Comparison of ENCODE assay signal across 14 mouse cellular contexts in genomic region chr10:18894259-18895166, GRCm38 (mm10). TPM values are rescaled to one million over a fixed set of nuclear protein-coding genes. Genes with fewer than 3 reads are reported as not detected.
DNase-seq lines count a peak whose midpoint lies in the region; ATAC-seq lines count a peak whose summit lies in the region.
"Had no signal": no experiment of that assay in that cellular context is flagged by ENCODE, and none has a peak within 500 bp of the region (broad histone marks: within the 10 kb centered on the region; RNA-seq: fewer than 3 reads in every experiment).

No protein-coding gene starts in this region.

- H3K9ac ChIP-seq in forebrain, embryonic 14.5 days (ENCODE audit: low read length), result no peak overlapping the region
- no peak overlapping the region for H3K9ac ChIP-seq in midbrain, embryonic 14.5 days (replicated peaks; ENCODE audit: low read length)
- H3K9ac ChIP-seq: embryonic facial prominence, embryonic 12.5 days; hindbrain, embryonic 12.5 days; limb, embryonic 13.5 days; stomach, embryonic 15.5 days had no signal

- peak; percentile 34 for DNase-seq in forebrain, embryonic 14.5 days (ENCODE audit: low spot score)
- no peak for DNase-seq in forebrain, embryonic 10.5 days (ENCODE audit: extremely low spot score, low spot score)
- DNase-seq in midbrain, embryonic 14.5 days, result peak; percentile 40
- DNase-seq in midbrain, embryonic 10.5 days (ENCODE audit: low spot score), result no peak
- DNase-seq in adrenal gland, postnatal 10 days, result peak; percentile 37
- DNase-seq in naive thymus-derived CD4-positive, alpha-beta T cell, adult 2 months (ENCODE audit: low read depth), result peak; percentile 44
- DNase-seq in spleen, postnatal 4 days (ENCODE audit: low spot score in 2 of 2), result no peak
- no peak for DNase-seq in heart, postnatal 10 days
- DNase-seq: gastrocnemius, postnatal 36 days had no signal

- peak; percentile 58; the same call in 1 of the 2 replicates for ATAC-seq in forebrain, embryonic 14.5 days
- ATAC-seq in midbrain, embryonic 14.5 days (ENCODE audit: low FRiP score, low TSS enrichment), result peak; percentile 53; the same call in 1 of the 2 replicates

- no peaks in the 10 kb centered on the region for H3K9me3 ChIP-seq in forebrain, embryonic 14.5 days (replicated peaks; ENCODE audit: control insufficient read depth, low read length)
- no peaks in the 10 kb centered on the region for H3K9me3 ChIP-seq in forebrain, embryonic 10.5 days
- H3K9me3 ChIP-seq in midbrain, embryonic 14.5 days (ENCODE audit: control insufficient read depth, low read length), result no peaks in the 10 kb centered on the region
- no peaks in the 10 kb centered on the region for H3K9me3 ChIP-seq in midbrain, embryonic 10.5 days (replicated peaks)
- H3K9me3 ChIP-seq: embryonic facial prominence, embryonic 12.5 days; hindbrain, embryonic 12.5 days; limb, embryonic 13.5 days; megakaryocyte, embryonic 14.5 days; stomach, embryonic 15.5 days had no signal

- intact Hi-C loops in heart, postnatal 10 days (cut with DNase I), result no loop called here

- no peaks in the 10 kb centered on the region for H3K36me3 ChIP-seq in forebrain, embryonic 14.5 days (ENCODE audit: control insufficient read depth, insufficient read depth, low read length)
- no peaks in the 10 kb centered on the region for H3K36me3 ChIP-seq in forebrain, embryonic 10.5 days (replicated peaks)
- H3K36me3 ChIP-seq in midbrain, embryonic 14.5 days (ENCODE audit: control insufficient read depth, insufficient read depth, low read length), result no peaks in the 10 kb centered on the region
- H3K36me3 ChIP-seq in midbrain, embryonic 10.5 days, result no peaks in the 10 kb centered on the region
- H3K36me3 ChIP-seq: embryonic facial prominence, embryonic 12.5 days; hindbrain, embryonic 12.5 days; limb, embryonic 13.5 days; stomach, embryonic 15.5 days had no signal

- no peak overlapping the region for H3K27ac ChIP-seq in forebrain, embryonic 14.5 days (ENCODE audit: low read depth, low read length)
- H3K27ac ChIP-seq in forebrain, embryonic 10.5 days, result no peak overlapping the region
- no peak overlapping the region for H3K27ac ChIP-seq in midbrain, embryonic 14.5 days (replicated peaks; ENCODE audit: low read depth, low read length)
- no peak overlapping the region for H3K27ac ChIP-seq in midbrain, embryonic 10.5 days (replicated peaks)
- H3K27ac ChIP-seq: embryonic facial prominence, embryonic 12.5 days; hindbrain, embryonic 12.5 days; limb, embryonic 13.5 days; stomach, embryonic 15.5 days had no signal

- 41% methylated on average over 5 of the region's 6 CpGs for WGBS in forebrain, embryonic 14.5 days
- WGBS in forebrain, embryonic 10.5 days, result 37% methylated on average over 6 of the region's 6 CpGs
- WGBS in midbrain, embryonic 14.5 days, result 33% methylated on average over 6 of the region's 6 CpGs
- 41% methylated on average over 6 of the region's 6 CpGs for WGBS in midbrain, embryonic 10.5 days

- no peaks in the 10 kb centered on the region for H3K27me3 ChIP-seq in forebrain, embryonic 14.5 days (replicated peaks; ENCODE audit: control insufficient read depth, insufficient read depth, low read length)
- no peaks in the 10 kb centered on the region for H3K27me3 ChIP-seq in forebrain, embryonic 10.5 days (ENCODE audit: poor library complexity, severe bottlenecking)
- no peaks in the 10 kb centered on the region for H3K27me3 ChIP-seq in midbrain, embryonic 14.5 days (ENCODE audit: control insufficient read depth, insufficient read depth, low read length)
- H3K27me3 ChIP-seq in midbrain, embryonic 10.5 days (ENCODE audit: low read depth, poor library complexity, severe bottlenecking), result no peaks in the 10 kb centered on the region
- H3K27me3 ChIP-seq: embryonic facial prominence, embryonic 12.5 days; hindbrain, embryonic 12.5 days; limb, embryonic 13.5 days; stomach, embryonic 15.5 days had no signal

- no peak overlapping the region for H3K4me3 ChIP-seq in forebrain, embryonic 14.5 days (ENCODE audit: low read depth, low read length)
- H3K4me3 ChIP-seq in forebrain, embryonic 10.5 days, result no peak overlapping the region
- no peak overlapping the region for H3K4me3 ChIP-seq in midbrain, embryonic 14.5 days (replicated peaks; ENCODE audit: low read depth, low read length)
- no peak overlapping the region for H3K4me3 ChIP-seq in midbrain, embryonic 10.5 days
- H3K4me3 ChIP-seq: embryonic facial prominence, embryonic 12.5 days; hindbrain, embryonic 12.5 days; limb, embryonic 13.5 days; megakaryocyte, embryonic 14.5 days; stomach, embryonic 15.5 days had no signal

- H3K4me1 ChIP-seq in forebrain, embryonic 14.5 days (ENCODE audit: control insufficient read depth, insufficient read depth, low read length), result no peaks in the 10 kb centered on the region
- H3K4me1 ChIP-seq in forebrain, embryonic 10.5 days, result no peaks in the 10 kb centered on the region
- no peaks in the 10 kb centered on the region for H3K4me1 ChIP-seq in midbrain, embryonic 14.5 days (ENCODE audit: control insufficient read depth, insufficient read depth, low read length)
- H3K4me1 ChIP-seq in midbrain, embryonic 10.5 days, result no peaks in the 10 kb centered on the region
- H3K4me1 ChIP-seq: embryonic facial prominence, embryonic 12.5 days; hindbrain, embryonic 12.5 days; limb, embryonic 13.5 days; stomach, embryonic 15.5 days had no signal

- H3K4me2 ChIP-seq in forebrain, embryonic 14.5 days (ENCODE audit: low read length), result no peak overlapping the region
- H3K4me2 ChIP-seq in midbrain, embryonic 14.5 days (ENCODE audit: low read length), result no peak overlapping the region
- H3K4me2 ChIP-seq: embryonic facial prominence, embryonic 12.5 days; hindbrain, embryonic 12.5 days; limb, embryonic 13.5 days; stomach, embryonic 15.5 days had no signal

RNA-seq across cellular contexts. Expression of gene Perp, which starts 49.7 kb away (rescaled TPM):
- 4.0 and 5.8 TPM in 2 replicates for polyA plus RNA-seq in forebrain, embryonic 14.5 days (2014; fragmentation: Nextera tagmentation; extraction: Ambion mirVana)
- polyA plus RNA-seq in forebrain, embryonic 10.5 days (2016; fragmentation: Nextera tagmentation; extraction: Ambion mirVana), result 12.1 and 13.2 TPM in 2 replicates
- 4.1 and 4.3 TPM in 2 replicates for polyA plus RNA-seq in midbrain, embryonic 14.5 days (2014; fragmentation: Nextera tagmentation; extraction: Ambion mirVana)
- 10.6 TPM in 2 replicates for polyA plus RNA-seq in midbrain, embryonic 10.5 days (2016; fragmentation: Nextera tagmentation; extraction: Ambion mirVana)
- total RNA-seq in adrenal gland, postnatal 10 days (2021), result 10 to 100 TPM in 1 of 2 experiments, 1 to 10 TPM in 1; 7.8 to 15.7 TPM
- 100 to 1,000 TPM; 216 to 230 TPM for total RNA-seq in heart, postnatal 10 days (2021)

Comparison
In these comparisons a context has a peak if more than half of its experiments do, and no peak if none do; other contexts are left out.
1. DNase-seq: peak in forebrain, embryonic 14.5 days (single experiment), midbrain, embryonic 14.5 days (single experiment), adrenal gland, postnatal 10 days (single experiment) and naive thymus-derived CD4-positive, alpha-beta T cell, adult 2 months (single experiment); none in forebrain, embryonic 10.5 days (single experiment), midbrain, embryonic 10.5 days (single experiment), spleen, postnatal 4 days (0 of 2) and heart, postnatal 10 days (0 of 2).